Mouse (Mus musculus) c-Kit-positive CD71-positive TER-119-negative erythroid progenitor cells, embryonic 14.5 days (primary cell): ENCODE data around the gene Asb16.

ENCODE experiments used
- DNase-seq: peaks from one replicate; pipeline ENCODE4 v3.0.0-alpha.2; 2013; ENCODE audit warnings: low read depth

Gene Asb16

DNA sequence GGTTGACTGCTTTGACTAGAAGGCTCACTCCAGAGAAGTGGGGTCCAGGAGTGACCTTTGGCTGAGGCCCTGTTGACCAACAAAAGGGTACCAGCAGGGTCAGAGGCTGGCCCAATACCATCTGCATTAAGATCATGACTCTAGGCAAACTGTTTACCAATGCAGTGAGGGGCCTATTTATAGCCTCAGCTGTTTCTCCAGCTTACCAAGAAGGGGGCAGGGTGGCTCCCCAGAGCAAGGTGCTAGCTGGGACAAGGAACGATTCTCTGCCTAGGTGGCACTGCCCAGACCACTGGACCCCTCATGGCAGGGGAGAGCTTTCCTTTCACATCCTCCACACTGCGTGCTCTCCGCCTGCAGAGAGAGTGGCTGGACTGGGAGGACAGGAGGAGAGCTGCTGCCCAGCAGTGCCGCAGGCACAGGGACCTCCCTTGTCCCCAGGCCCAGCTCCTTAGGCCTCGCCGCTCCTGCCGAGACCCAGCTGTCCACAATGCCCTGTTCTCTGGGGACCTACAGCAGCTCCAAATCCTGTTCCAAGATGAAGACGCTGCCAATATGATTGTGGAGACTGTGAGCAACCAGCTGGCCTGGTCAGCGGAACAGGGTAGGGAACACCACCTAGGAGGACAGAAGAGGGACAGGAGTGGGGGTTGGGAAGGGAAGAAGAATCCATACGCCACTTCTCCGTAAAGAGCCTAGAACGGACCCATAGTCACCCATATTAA lies at the start of gene Asb16:
Gene Asb16 (plus strand): TSS at position 224 of the 725 bp plus-strand sequence.
- DNase-seq: no peak

DNA sequence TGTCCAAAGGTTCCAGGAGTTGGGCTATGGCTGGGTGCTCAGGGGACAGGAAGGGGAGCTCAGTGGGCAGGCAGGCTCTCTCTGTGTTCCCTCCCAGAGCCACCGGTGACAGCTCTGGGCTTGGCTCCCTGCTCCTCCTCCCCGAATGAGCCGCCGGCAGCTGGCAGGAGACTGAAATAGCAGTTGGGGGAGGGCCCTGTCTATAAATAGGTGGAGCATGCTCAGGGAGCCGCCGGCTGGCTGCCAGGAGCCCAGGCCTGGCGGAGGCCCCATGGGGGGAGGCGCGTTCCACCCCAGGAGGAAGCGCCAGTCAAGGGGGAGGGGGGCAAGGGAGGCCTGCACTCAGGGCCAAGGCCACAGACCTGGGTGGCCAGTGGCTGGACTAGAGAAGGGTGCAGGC lies 49.8 kb upstream of the Asb16 start:
- DNase-seq: peak; percentile 70

DNA sequence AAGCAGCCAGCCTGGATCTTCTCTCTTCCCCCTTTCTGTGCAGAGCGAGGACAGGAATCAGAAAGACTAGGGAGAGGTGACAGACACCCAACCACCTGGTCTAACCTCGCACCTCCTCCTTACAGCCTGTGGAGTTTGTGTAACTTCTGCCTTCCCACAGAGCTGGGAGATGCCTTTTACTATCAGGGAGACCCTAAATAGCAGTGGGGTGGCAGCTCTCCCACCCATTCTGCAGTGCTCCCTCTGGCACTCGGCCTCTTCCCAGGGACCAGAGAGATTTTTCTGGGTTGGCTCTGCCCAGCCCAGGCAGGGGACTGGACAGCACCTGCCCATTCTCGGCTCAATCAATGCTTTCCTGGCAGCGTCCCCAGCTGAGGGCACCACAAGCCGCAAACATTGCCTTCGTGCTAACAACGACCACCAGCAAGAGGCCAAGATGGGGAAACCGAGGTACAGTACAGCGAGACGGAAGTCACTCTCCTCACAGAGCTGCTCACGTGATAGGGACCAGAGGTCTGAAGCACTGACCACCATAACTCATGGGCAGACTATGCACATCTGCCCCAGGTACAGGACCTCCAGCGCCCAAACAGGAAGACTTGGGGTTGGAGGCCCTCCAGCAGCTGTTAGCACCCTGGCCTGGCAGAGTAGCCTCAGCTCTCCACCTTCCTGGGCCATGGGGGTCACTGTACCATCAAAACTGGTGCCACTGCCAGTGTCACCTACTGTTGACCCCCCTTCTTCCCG lies 49.1 kb upstream of the Asb16 start:
- no peak for DNase-seq

DNA sequence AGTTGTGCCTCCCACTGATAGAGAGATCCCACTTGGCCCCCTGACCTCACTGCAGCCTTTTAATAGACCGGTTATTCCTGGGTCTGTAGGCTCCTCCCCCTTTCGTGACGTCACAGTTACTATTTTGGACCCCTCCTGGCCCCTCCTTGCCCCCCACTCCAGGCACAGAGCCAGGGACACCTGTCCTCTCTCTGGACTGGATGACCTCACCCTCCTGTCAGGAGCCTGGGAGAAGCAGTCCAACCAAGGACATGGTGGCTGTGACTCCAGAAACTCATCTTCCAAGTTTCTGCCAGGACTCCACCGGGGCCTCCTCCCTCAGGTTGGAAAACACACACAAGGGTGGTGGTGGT lies 48.6 kb upstream of the Asb16 start:
- no peak for DNase-seq

DNA sequence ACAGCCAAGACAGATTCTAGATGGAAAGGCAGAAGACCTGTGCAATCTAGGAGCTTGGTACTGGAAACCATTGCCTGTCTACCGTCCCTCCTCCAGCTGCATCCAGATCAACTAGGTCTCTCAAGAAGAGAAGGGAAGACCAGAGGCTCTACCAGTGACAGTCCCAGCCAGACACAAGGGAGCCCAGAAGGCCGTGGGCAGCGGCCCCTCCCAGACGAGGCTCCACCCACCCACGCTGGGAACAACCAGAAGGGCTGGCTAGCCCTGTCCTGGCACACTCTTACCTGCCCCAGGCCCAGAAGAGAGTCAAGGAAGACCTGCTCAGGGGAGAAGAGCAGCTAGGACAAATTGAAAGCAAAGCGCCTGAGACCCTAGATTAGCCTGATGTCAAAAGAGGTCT lies 48.1 kb upstream of the Asb16 start:
- no peak for DNase-seq

DNA sequence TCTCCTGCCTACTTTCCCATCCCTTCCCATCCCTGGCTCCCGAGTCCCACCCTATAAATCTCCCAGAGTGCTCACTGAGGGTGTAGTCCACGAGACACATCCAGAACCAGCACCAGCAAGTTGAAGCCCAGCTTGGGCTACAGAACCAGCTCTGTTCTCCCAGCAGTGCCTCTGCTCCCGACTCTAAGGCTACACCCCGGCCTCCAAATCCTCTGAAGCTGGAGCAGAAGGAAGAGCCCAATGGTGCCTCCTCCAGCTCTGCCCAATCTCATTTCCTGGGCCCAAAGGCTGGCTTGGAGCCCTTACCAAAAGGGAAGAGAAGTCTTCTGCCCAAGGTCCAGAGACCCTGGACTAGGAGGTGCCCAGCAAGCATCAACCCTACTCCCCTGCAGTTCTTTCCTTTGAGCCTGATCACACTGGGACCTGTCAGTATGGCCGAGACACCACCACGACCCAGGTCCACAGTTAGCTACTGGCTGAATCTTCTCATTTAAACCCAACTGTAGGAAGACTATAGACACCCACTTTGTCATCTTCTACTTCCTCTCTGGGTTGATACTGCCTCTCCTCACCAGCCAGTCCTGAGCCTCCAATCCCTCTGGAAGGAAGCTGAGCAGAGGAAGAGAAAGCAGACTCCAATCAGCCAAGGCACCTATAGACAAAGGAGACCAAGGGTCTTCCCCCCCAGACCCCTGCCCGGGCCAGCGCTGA lies 47.1 kb upstream of the Asb16 start:
- DNase-seq: no peak

DNA sequence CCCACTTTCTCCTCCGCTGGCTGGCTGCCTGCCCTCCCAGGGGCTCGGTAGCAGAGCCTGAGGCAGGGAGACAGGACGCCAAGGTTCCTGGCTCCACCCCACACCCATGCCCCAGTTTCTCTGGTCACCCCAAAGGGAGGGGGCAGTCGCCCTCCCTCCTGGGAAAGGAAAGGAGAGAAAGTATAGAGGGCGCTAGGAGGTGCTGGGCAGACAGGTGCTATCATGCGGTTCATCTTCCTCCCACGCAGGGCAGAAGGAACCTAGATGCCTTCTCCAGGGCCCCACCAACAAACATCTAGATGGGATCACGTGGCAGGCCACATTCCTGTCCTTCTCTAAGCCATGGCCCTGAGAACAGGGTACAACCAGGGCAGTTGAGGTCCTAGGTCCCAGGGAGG lies 46.6 kb upstream of the Asb16 start:
- no peak for DNase-seq

DNA sequence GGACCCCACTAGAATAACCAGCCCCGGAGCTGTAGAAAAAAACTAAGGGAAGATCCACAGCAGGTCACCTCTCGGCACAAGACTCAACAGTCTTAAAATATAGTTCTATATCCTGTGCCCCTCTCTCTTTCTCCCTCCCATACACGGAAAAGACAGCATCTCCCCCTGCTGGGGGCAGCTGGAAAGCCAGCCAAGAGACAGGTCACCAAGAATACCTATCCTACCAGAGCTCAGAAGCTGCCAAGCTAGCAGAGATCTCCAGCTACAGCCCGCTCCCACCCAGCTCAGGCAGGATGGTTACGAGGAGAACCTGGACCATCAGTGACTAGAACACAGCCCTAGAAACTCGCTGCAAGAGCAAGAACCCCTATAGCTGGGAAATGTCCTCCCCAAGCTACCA lies 45.4 kb upstream of the Asb16 start:
- DNase-seq: peak; percentile 53

DNA sequence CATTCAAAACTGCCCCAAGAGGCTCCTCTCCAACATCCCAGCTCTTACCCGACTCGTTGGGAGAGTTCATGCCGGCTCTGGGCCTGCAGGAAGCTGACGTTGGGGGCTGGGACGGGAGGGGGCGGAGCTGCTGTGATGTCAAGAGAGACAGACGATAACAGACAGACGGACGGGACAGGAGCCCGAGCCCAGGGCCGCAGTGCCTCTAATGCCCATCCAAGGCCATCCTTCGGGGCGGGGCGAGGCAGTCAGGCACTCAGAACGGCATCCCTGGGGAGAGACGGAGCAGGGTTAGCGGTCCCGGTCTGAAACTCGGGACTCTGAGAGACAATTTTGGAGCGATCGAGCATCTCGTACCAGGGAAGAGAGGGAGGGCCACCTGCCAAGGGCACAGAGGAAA lies 43.9 kb upstream of the Asb16 start:
- no peak for DNase-seq

DNA sequence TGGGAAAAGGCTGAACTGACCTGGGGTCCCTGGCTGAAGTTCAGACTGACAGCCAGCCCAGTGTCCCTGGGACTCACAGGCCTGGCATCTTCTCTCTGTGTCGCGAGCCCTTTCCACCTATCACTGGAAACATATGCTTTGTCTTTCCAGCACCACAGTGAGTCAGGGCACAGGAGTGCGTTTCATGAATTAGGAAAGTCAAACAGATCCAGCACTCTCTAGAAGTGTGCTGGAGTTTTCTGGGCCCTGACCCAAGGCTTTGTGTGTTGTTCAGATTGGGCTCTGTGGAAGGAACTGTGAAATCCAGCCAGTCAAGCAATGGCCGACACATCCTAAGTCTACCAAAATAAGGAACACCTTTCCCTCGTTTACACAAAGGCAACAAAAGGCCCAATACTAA lies 43.3 kb upstream of the Asb16 start:
- no peak for DNase-seq

DNA sequence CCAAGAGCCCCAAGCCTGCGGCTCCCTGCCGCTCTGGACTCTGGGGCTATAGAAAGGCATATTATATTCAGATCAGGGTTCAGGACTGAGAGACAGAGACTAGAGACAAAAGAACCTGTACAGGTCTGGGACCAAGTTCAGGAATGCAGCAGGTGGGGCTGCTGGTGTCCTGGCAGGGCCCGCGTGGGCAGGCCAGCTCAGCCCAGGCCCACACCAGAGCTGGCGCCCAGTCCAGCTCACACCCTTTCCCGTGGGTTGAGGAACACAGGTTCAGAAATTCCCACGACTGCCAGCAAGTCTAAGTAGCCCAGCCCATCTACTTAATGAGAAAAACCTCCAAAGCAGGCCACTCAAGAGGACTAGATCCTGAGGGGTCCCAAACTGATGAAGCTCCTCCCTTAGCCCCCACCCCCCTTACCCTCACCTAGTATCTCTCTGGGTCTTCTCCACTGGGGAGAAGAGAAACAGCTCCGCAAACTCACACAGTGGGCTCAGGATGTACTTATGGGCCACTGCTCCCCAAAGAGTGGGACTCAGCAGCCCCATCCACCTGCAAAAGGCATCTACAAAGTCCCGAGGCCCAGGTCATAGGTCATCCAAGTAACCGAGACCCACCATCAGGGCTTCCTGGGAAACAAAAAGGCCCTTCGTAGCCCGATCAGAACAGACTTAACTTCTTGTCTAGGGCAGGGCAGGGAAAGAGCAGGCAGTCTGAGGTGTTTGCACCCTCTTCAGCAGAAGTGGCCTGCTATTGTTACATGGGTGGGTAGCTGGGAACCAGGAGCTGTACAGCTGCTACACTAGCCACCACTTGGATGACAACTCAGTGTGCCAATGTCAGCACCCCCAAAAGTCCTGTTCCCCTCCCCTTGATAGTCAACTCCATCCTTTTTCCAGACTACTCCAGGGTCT lies 42.2 kb upstream of the Asb16 start:
- DNase-seq: no peak

DNA sequence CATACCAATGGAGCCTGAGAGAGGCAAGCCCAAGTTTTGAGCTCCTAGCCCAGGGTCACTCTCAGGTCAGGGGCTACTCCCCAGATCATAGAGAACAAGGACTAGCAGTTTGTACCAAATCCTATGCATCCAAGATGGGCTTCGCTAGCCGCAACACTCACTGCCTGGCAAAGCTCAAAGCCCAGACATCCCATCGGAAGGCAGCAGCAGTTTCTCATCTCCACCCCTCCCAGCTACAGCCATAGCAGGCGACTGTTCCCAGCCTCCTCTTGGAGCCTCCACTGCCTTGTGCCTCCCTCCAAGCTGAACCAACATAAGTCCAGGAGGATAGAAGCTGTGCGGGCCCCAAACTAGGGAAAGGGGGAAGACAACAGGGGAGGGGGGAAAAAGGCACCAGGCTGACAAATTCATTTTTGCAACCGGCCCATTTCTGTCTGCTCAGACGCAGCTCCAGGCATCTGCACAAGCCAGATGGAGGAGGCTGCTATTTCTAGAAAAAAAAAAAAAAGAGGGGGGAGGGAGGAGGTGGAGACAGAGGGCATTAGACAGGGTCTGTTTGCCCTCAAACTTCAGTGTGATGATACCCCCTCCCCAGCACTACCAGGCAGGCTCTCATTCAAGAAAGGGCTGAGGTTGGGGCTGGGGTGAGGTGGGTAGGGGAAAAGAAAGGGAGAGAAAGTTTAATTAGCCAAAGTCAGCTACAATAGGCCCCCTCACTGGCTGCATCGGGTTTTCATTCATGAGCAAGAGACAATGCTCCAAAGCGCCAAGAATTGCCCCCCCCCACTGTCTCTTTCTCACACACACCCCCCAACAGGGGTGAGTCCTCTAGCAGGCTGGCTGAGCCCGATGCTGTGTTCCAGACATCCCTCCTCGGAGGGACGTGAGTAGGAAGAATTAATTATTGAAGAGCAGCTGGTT lies 41.0 kb upstream of the Asb16 start:
- DNase-seq: no peak

DNA sequence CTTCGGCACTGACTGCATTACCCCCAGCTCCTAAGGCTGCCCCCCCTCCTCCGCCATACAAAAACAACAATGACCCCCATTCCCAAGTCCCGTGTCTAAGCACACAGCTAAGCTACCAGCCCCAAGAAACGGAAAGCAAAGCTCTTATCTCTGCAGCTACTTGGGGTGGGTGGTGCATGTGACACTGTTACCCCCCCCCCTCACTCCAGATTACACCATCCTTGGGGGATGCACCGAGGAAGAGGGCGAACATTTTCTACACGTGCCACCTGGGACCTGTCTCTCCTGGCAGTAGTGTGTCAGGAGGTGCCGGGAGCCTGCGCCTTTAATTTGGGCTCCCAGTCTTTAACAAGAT lies 40.4 kb upstream of the Asb16 start:
- no peak for DNase-seq

DNA sequence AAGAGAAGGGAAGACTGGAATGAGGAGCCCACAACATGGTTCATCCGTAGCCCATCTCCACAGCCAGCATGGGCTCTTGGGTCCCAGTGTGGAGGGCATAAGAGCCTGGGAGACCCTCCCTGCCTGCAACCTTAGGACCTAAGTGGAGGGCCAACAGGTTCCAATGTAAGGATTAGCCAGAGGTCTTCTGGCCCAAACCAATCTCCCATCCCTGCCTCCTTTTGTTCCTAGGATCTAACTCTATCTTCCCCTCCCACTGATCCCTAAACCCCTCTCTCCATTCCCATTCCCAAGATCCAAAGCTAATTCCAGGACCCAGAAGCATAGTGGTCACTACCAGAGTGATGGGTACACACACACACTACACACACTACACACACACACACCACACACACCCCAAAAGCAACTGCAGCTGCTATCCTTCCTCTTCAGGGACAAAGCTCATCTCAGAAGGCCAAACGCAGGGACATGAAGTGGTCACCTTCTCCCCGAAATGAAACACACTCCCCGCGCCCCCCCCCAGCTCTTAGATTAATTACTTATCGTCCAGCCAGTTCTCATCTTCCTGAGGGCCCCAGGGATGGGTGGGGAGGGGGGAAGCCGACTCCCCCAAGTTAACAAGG lies 39.8 kb upstream of the Asb16 start:
- no peak for DNase-seq

DNA sequence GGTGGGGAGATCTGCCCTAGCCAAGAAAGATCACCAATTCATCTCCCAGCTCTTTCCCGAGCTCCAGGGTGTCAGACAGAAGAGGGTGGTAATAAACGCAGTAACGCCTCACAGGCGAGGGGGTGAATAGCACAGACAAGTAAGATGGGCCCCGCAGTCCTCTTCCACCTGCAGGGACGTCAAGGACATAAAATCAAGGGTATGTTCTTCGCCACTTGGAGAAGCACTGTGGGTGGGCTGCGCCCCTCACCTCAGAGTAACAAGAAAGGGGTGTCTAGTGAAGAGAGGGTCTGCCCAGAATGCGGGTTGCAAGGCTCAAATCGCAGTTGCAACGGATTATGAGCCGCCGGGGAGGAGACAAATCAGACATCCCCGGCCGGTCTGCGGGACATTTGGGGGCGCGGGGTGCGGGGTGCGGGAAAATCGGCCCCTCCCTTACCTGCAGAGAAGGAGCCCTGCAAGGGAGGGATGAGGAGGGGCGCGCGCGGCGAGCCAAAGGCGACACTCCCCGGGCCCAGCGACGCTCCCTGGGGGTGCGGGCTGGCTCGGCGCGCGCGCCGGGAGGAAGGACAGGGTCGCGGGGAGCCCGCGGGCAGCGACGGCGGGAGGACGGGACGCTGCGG lies 39.1 kb upstream of the Asb16 start:
- DNase-seq: no peak

DNA sequence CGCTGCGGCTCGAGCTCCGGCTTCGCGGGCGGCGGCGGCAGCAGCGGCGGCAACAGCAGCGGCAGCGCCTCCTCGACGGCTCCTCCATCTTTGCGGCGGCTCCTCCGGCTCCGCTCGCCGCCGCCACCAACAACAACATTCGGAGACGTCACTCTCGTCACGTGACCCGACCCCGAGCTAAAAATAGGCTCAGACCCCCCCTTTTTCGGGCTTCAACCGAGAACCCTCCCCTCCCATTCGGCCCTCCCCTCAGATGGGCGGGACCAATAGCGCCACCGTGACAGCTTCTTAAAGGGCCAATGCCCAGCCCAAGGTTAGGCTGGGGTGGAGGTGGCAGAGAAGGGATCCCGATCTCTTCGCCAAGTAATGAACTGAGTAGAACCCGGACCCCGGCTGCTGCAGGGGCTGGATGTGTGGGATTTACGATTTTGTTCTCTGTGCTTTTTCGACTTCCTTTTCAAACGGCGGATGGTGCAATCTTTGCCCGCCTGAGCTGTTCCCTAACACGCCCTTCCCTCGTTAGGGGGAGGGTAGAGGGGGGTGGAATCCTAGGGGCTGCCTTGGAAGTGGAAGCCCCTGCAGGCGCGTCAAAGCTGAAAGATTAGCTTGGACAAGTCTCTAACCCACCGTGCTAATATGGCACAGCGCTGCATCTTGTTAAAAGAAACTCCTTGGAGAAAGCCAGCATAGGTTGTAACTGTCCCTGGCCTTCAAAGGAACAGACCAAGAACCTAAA lies 38.4 kb upstream of the Asb16 start, which contains the start of gene Hdac5:
Gene Hdac5 (minus strand): TSS at position 161 of the 736 bp plus-strand sequence.
- peak; percentile 99 for DNase-seq

DNA sequence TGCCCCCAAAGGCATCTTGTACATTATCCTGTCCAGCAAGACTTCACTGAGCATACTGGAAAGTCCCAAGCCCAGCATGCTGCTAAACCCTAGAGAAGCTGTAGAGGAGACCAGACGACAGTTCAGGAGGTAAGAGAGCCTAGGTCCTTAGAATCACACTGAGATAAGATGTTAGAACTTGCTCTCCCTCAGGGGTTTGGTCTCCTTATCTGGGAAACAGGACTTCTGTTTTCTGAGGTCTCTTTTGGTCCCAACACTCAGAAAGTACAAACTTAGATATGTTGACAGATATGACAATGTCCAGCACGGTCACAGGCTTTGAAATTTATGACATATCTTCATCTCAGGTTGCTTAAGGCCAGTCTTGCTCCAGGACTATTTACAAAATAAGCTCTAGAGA lies 32.5 kb upstream of the Asb16 start:
- no peak for DNase-seq

DNA sequence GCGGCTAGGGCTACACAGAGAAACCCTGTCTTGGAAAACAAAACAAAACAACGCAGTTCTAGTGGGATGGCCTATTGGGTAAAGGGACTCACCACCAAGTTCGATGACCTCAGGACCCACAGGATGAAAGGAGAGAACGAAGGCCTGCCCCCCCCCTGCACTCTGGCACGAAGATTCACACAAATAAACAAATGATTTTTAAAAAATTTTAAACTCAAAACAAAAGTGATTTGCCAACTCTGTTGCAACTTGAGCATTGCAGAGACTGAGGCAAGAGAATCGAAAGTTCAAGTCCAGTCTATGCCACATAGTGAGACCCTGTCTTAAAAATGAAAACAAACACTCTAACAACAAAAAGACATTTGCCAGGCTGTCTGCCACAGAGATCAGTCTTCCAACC lies 27.9 kb upstream of the Asb16 start:
- DNase-seq: no peak

DNA sequence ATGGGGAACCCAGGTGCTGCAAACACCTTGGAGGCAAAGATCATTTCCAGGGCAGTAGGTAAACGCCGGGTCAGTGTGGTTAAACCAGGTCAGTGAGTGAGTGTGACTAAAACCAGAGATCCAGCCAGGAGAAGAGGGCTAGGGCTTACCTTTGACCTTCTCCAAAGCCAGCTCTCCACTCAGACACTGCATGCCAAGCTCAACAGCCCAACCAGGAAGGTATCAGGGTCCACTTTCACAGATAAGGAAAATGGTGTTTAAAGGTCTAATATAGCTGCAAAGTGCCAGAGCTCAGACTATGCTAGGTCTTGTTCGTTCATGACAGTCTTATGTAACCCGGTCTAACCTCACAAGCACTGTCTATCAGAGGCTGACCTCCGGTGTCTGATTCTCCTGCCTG lies 27.3 kb upstream of the Asb16 start:
- no peak for DNase-seq
